ENCODE assay signal across 19 mouse cellular contexts in genomic region chr15:62422995-62423394, GRCm38 (mm10).
DNase-seq lines count a peak whose midpoint lies in the region; ATAC-seq and TF ChIP-seq lines count a peak whose summit lies in the region.
"Had no signal": no experiment of that assay in that cellular context is flagged by ENCODE, and none has a peak within 500 bp of the region (broad histone marks: within the 10 kb centered on the region; RNA-seq: fewer than 3 reads in every experiment).

No protein-coding gene starts in this region.

- dilution Hi-C loops in CH12.LX (cut with MboI; ENCODE audit: extremely low pct_ligation_motif_present, extremely low pct_unique_long_range_greater_than_20kb, low sequenced_read_pairs): no loop called here

- H3K79me2 ChIP-seq in CH12.LX (replicated peaks; ENCODE audit: control insufficient read depth, extremely low read depth, insufficient read depth, poor library complexity, severe bottlenecking): no peaks in the 10 kb centered on the region

- no peak for TF ChIP-seq POLR2A in CH12.LX (IDR thresholded peaks at IDR 0.05; ENCODE audit: low read depth, low read length)

- TF ChIP-seq RAD21 in CH12.LX (IDR thresholded peaks at IDR 0.05; ENCODE audit: low read depth, low read length): no peak; the same call in none of the 2 replicates

- no peak overlapping the region for H3K27ac ChIP-seq in embryonic facial prominence, embryonic 14.5 days (replicated peaks; ENCODE audit: low read depth, low read length)
- no peak overlapping the region for H3K27ac ChIP-seq in embryonic facial prominence, embryonic 10.5 days (replicated peaks)
- peak overlapping the region; percentile 17; the same call in 1 of the 2 replicates for H3K27ac ChIP-seq in CH12.LX (ENCODE audit: insufficient read depth, low read depth)

- H3K9me3 ChIP-seq in embryonic facial prominence, embryonic 14.5 days (ENCODE audit: control insufficient read depth, low read length): no peaks in the 10 kb centered on the region
- H3K9me3 ChIP-seq in embryonic facial prominence, embryonic 10.5 days: no peaks in the 10 kb centered on the region
- H3K9me3 ChIP-seq in CH12.LX (replicated peaks; ENCODE audit: low read length): no peaks in the 10 kb centered on the region
- H3K9me3 ChIP-seq: G1E had no signal

- H3K9ac ChIP-seq in embryonic facial prominence, embryonic 14.5 days (ENCODE audit: low read depth, low read length): no peak overlapping the region
- peak overlapping the region; percentile 46; the same call in 1 of the 2 replicates for H3K9ac ChIP-seq in CH12.LX (ENCODE audit: insufficient read depth, low read depth)

- 70% methylated on average over 5 of the region's 5 CpGs for WGBS in embryonic facial prominence, embryonic 14.5 days
- 76% methylated on average over 5 of the region's 5 CpGs for WGBS in embryonic facial prominence, embryonic 10.5 days

- no peaks in the 10 kb centered on the region for H3K36me3 ChIP-seq in embryonic facial prominence, embryonic 14.5 days (ENCODE audit: control insufficient read depth, insufficient read depth, low read length)
- no peaks in the 10 kb centered on the region for H3K36me3 ChIP-seq in embryonic facial prominence, embryonic 10.5 days (replicated peaks)
- no peaks in the 10 kb centered on the region for H3K36me3 ChIP-seq in CH12.LX (replicated peaks in 1 of 2; ENCODE audit: control insufficient read depth in 1 of 2, insufficient read depth in 1 of 2, low read length in 1 of 2)
- H3K36me3 ChIP-seq: G1E had no signal

- TF ChIP-seq CTCF in CH12.LX (conservative IDR thresholded peaks at IDR 0.05 in 1 of 2, IDR thresholded peaks at IDR 0.05 in 1 of 2; ENCODE audit: low read depth in 2 of 2, low read length in 2 of 2): no peak

- H3K4me1 ChIP-seq in embryonic facial prominence, embryonic 14.5 days (ENCODE audit: control insufficient read depth, insufficient read depth, low read length): no peaks in the 10 kb centered on the region
- peaks cover 22% of the 10 kb centered on the region for H3K4me1 ChIP-seq in embryonic facial prominence, embryonic 10.5 days
- H3K4me1 ChIP-seq in CH12.LX (ENCODE audit: control insufficient read depth in 1 of 2, insufficient read depth in 2 of 2): peaks cover 7 to 22% of the 10 kb centered on the region in 2 experiments

- no peak overlapping the region for H3K4me2 ChIP-seq in embryonic facial prominence, embryonic 14.5 days (ENCODE audit: low read depth, low read length)
- H3K4me2 ChIP-seq in CH12.LX (ENCODE audit: insufficient read depth, low read depth, poor library complexity, severe bottlenecking): peak overlapping the region; percentile 70

- DNase-seq in embryonic facial prominence, embryonic 14.5 days (ENCODE audit: low spot score): peak; percentile 26
- DNase-seq in embryonic facial prominence, embryonic 10.5 days (ENCODE audit: low spot score): no peak
- no peak for DNase-seq in CH12.LX (ENCODE audit: extremely low read depth)
- no peak for DNase-seq in left cerebral cortex, postnatal 10 days (ENCODE audit: extremely low spot score in 1 of 2, low spot score in 2 of 2)
- DNase-seq: adrenal gland, adult 2 months; adrenal gland, adult 8-10 months; adrenal gland, postnatal 10 days; adrenal gland, postnatal 14 days; adrenal gland, postnatal 25 days; adrenal gland, postnatal 36 days; B cell, adult 2 months; cerebellum, adult 11 months; cerebellum, adult 11-12 months; cerebellum, adult 18-20 months; cerebellum, adult 2 months had no signal

- TF ChIP-seq EP300 in CH12.LX (IDR thresholded peaks at IDR 0.05; ENCODE audit: low read length): no peak

- no peaks in the 10 kb centered on the region for H3K27me3 ChIP-seq in embryonic facial prominence, embryonic 14.5 days (replicated peaks; ENCODE audit: control insufficient read depth, insufficient read depth, low read length)
- no peaks in the 10 kb centered on the region for H3K27me3 ChIP-seq in embryonic facial prominence, embryonic 10.5 days (replicated peaks; ENCODE audit: low read depth, poor library complexity, severe bottlenecking)
- no peaks in the 10 kb centered on the region for H3K27me3 ChIP-seq in CH12.LX (replicated peaks)
- H3K27me3 ChIP-seq: Patski had no signal

- no peak overlapping the region for H3K4me3 ChIP-seq in embryonic facial prominence, embryonic 14.5 days (ENCODE audit: low read depth, low read length)
- H3K4me3 ChIP-seq in embryonic facial prominence, embryonic 10.5 days: no peak overlapping the region
- no peak overlapping the region for H3K4me3 ChIP-seq in CH12.LX (replicated peaks in 1 of 3; ENCODE audit: low read depth in 2 of 3, low read length in 2 of 3, poor library complexity in 1 of 3)

- in situ Hi-C loops in CH12.LX (cut with MboI; ENCODE audit: low pct_ligation_motif_present, low pct_unique_long_range_greater_than_20kb, low sequenced_read_pairs): no loop called here

- intact Hi-C loops in left cerebral cortex, postnatal 10 days (cut with DNase I): no loop called here

- ATAC-seq in embryonic facial prominence, embryonic 14.5 days (ENCODE audit: low read depth): no peak
- ATAC-seq: activated CD4-positive, CD25-positive, alpha-beta regulatory T cell, adult 4 months; CD4-positive, CD25-positive, alpha-beta regulatory T cell, adult 4 months; Patski had no signal

TF ChIP-seq in CH12.LX, 34 proteins besides CTCF, POLR2A, EP300 and RAD21:
- TF ChIP-seq MAX (IDR thresholded peaks at IDR 0.05; ENCODE audit: low read length) (peak; percentile 20; the same call in 1 of the 2 replicates), SIN3A (IDR thresholded peaks at IDR 0.05; ENCODE audit: low read length) (peak; percentile 44; the same call in 1 of the 2 replicates), MXI1 (IDR thresholded peaks at IDR 0.05; ENCODE audit: low read depth, low read length) (peak; percentile 52; the same call in 1 of the 2 replicates), RCOR1 (conservative IDR thresholded peaks at IDR 0.05; ENCODE audit: low read depth, low read length) (no peak), ZMIZ1 (IDR thresholded peaks at IDR 0.05; ENCODE audit: low read depth, low read length) (no peak), MEF2A (IDR thresholded peaks at IDR 0.05; ENCODE audit: borderline replicate concordance, low read depth, low read length) (0 out of 2 replicates have a peak, but pooled peaks have one; percentile 13), MAZ (IDR thresholded peaks at IDR 0.05; ENCODE audit: low read depth, low read length) (0 out of 2 replicates have a peak, but pooled peaks have one; percentile 37), JUND (conservative IDR thresholded peaks at IDR 0.05; ENCODE audit: low read depth, low read length) (no peak), CHD1 (IDR thresholded peaks at IDR 0.05; ENCODE audit: low read depth, low read length) (peak; percentile 69), TBP (conservative IDR thresholded peaks at IDR 0.05; ENCODE audit: low read depth, low read length) (0 out of 2 replicates have a peak, but pooled peaks have one; percentile 28)
